Mouse (Mus musculus): Measurements from ENCODE around the gene Gm10382. TPM values are rescaled to one million over a fixed set of nuclear protein-coding genes. Genes with fewer than 3 reads are reported as not detected.
A peak's percentile ranks its signal among the peaks of the same experiment; 100 is the strongest.
"Not testable (repeated sequence)": the region's sequence is repeated elsewhere in the genome, so short reads cannot be mapped to it uniquely, and the experiment has no call there.

Gm10382 gene
- total RNA-seq, 2 experiments from 2014 or later, result 0.25 TPM; not detected in 1

- DNase-seq (ENCODE audit: low spot score in 2 of 2), result no peak
These were observed 24.6 kb downstream of the Gm10382 start for GRCm38 (mm10) chr5:125413763-125414162.

- no peak for DNase-seq (ENCODE audit: low spot score in 2 of 2)
These were observed 27.1 kb downstream of the Gm10382 start for GRCm38 (mm10) chr5:125416183-125416582.

- DNase-seq (ENCODE audit: low spot score in 2 of 2), result no peak
These were observed 29.5 kb downstream of the Gm10382 start for GRCm38 (mm10) chr5:125418636-125419035.

GRCm38 (mm10) chr5:125419124-125419523, 30.0 kb downstream of the Gm10382 start:
- no peak for DNase-seq (ENCODE audit: low spot score in 2 of 2)

GRCm38 (mm10) chr5:125425698-125426276, 36.7 kb downstream of the Gm10382 start:
- no peak for DNase-seq (ENCODE audit: low spot score in 2 of 2)

GRCm38 (mm10) chr5:125426343-125426742, 37.2 kb downstream of the Gm10382 start:
- DNase-seq (ENCODE audit: low spot score in 2 of 2), result no peak

GRCm38 (mm10) chr5:125432324-125432723, 43.2 kb downstream of the Gm10382 start:
- DNase-seq (ENCODE audit: low spot score in 2 of 2), result not testable (repeated sequence)

GRCm38 (mm10) chr5:125433793-125434337, 44.7 kb downstream of the Gm10382 start, which contains the start of gene Dhx37:
Gene Dhx37 (minus strand): TSS chr5:125434121.
- peak; percentile 80 to 85 for DNase-seq (ENCODE audit: low spot score in 2 of 2)

GRCm38 (mm10) chr5:125434347-125434746, 45.2 kb downstream of the Gm10382 start:
- not testable (repeated sequence) for DNase-seq (ENCODE audit: low spot score in 2 of 2)

Other genes with a start within 250 kb of the Gm10382 start
- 100 to 1,000 TPM; 240 to 243 TPM for gene Ncor2, start 210.1 kb upstream of the Gm10382 start, total RNA-seq (2021)
- gene Scarb1, start 48.2 kb upstream of the Gm10382 start, total RNA-seq (2021), result 100 to 1,000 TPM; 582 to 655 TPM
- 1,000 to 10,000 TPM; 1,138 to 1,334 TPM for gene Ubc, start 880 bp downstream of the Gm10382 start, total RNA-seq (2021)
- 10 to 100 TPM; 14.0 to 16.0 TPM for gene Dhx37, start 44.8 kb downstream of the Gm10382 start, total RNA-seq (2021)
- 10 to 100 TPM; 34.2 to 37.0 TPM for gene Bri3bp, start 52.2 kb downstream of the Gm10382 start, total RNA-seq (2021)
- gene Aacs, start 86.5 kb downstream of the Gm10382 start, total RNA-seq (2021), result 10 to 100 TPM; 12.8 to 18.9 TPM
- 1 to 10 TPM; 1.8 to 2.2 TPM for gene Tmem132b, start 142.5 kb downstream of the Gm10382 start, total RNA-seq (2021)

Measured in adrenal gland, postnatal 4 days (tissue).